Mouse (Mus musculus) heart, postnatal 0 days (tissue): Measurements from ENCODE around the gene Polr3h.

Experiments
- CTCF ChIP-seq: IDR thresholded peaks from 2 replicates; pipeline ENCODE4 v1.5.1; 2016; ENCODE audit warnings: antibody characterized with exemption, control low read depth, low read depth
- EP300 ChIP-seq: IDR thresholded peaks from 2 replicates; pipeline ENCODE4 v1.6.1; 2016; ENCODE audit warnings: antibody characterized with exemption, low read depth

DNA sequence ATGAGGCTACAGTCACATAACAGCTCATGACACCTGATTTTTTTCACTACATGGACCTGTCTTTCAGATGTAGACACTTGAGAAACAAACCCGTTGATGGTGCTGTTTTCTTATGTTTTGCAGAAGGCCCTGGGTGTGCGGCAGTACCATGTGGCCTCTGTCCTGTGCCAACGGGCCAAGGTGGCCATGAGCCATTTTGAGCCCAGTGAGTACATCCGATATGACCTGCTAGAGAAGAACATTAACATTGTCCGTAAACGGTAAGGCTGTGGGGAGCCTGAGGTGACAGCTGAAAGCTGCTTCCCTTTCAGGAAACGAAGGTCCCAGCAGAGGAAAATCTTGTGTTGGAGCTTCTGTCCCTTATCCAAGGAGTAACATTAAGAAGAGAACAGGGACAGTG lies 36.9 kb downstream of the Polr3h start:
- no peak for TF ChIP-seq EP300
- TF ChIP-seq CTCF, result no peak
